ENCODE assay signal across 8 mouse cellular contexts in the genomic region with DNA sequence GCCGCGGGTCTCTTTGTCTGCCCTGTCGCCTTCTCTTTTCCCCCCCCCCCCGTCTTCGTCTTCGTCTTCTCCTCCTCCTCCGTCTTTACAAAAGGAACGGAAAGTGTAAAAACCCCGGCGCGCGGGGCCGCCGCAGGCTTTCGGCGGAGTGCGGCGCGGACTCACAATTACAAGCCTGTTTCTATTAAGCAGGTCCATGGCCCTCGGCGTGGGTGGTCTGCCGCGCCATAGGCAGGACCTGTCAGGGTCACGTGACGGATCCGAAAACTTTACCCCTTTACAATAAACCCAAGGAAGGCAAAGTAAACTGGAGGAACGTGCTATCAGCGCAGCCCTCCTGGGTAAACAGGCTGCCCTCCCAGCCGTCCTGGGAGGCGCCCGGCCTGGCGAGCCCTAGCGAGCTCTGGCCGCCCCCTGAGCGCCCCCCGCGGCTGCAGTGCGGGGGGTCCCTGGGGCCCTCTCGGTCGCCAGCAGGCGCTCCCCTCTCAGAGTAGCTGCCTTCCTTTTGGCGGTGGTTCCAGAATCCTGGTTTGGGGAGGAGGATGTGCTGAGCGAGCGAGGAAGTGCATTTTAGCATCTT. TPM values are rescaled to one million over a fixed set of nuclear protein-coding genes. Genes with fewer than 3 reads are reported as not detected.
DNase-seq lines count a peak whose midpoint lies in the region; ATAC-seq and TF ChIP-seq lines count a peak whose summit lies in the region.

A gene (minus strand): TSS at position 343 of the 580 bp plus-strand sequence.

- H3K27ac ChIP-seq in embryonic facial prominence, embryonic 15.5 days (replicated peaks): peak within 1 kb of the TSS; percentile 89
- H3K27ac ChIP-seq in heart, embryonic 14.5 days (replicated peaks in 1 of 2; ENCODE audit: control insufficient read depth in 1 of 2, insufficient read depth in 1 of 2, low read depth in 2 of 2, low read length in 2 of 2): no peak within 1 kb of the TSS
- no peak within 1 kb of the TSS for H3K27ac ChIP-seq in liver, postnatal 0 days (ENCODE audit: low read depth)
- H3K27ac ChIP-seq in neural tube, embryonic 15.5 days (replicated peaks): peak within 1 kb of the TSS; percentile 88

- peaks cover 7% of the 10 kb centered on the region; the same call in 1 of the 2 replicates for H3K9me3 ChIP-seq in G1E (replicated peaks)
- no peaks in the 10 kb centered on the region for H3K9me3 ChIP-seq in embryonic facial prominence, embryonic 15.5 days (replicated peaks)
- no peaks in the 10 kb centered on the region for H3K9me3 ChIP-seq in heart, embryonic 14.5 days (ENCODE audit: control insufficient read depth, low read length)
- no peaks in the 10 kb centered on the region for H3K9me3 ChIP-seq in liver, postnatal 0 days (ENCODE audit: low read length)
- no peaks in the 10 kb centered on the region for H3K9me3 ChIP-seq in neural tube, embryonic 15.5 days (replicated peaks)

- no peak for ATAC-seq in G1E (ENCODE audit: extremely low read depth, insufficient number of reproducible peaks, low FRiP score, poor library complexity, severe bottlenecking)
- ATAC-seq in embryonic facial prominence, embryonic 15.5 days (ENCODE audit: insufficient number of reproducible peaks, low FRiP score, low TSS enrichment, low read depth): peak; percentile 27; the same call in 1 of the 2 replicates
- peak; percentile 34; the same call in 1 of the 2 replicates for ATAC-seq in heart, embryonic 14.5 days (ENCODE audit: insufficient number of reproducible peaks, insufficient read depth, low FRiP score, low read depth)
- no peak for ATAC-seq in liver, postnatal 0 days
- ATAC-seq in neural tube, embryonic 15.5 days (ENCODE audit: low FRiP score): peak; percentile 62
- no peak for ATAC-seq in erythroid progenitor cell, adult 5-6 weeks (replicated peaks; ENCODE audit: low FRiP score, poor library complexity, severe bottlenecking)

- peak within 1 kb of the TSS; percentile 97 for H3K4me2 ChIP-seq in embryonic facial prominence, embryonic 15.5 days (replicated peaks)
- H3K4me2 ChIP-seq in heart, embryonic 14.5 days (ENCODE audit: low read length): peak within 1 kb of the TSS; percentile 100
- H3K4me2 ChIP-seq in liver, postnatal 0 days (ENCODE audit: low read depth, low read length): peak within 1 kb of the TSS; percentile 90
- H3K4me2 ChIP-seq in neural tube, embryonic 15.5 days: peak within 1 kb of the TSS; percentile 85

- no peak for TF ChIP-seq CTCF in G1E (IDR thresholded peaks at IDR 0.05; ENCODE audit: low read depth, low read length)
- no peak for TF ChIP-seq CTCF in liver, postnatal 0 days (IDR thresholded peaks at IDR 0.05; ENCODE audit: low read depth)

- peak within 1 kb of the TSS; percentile 78 for H3K9ac ChIP-seq in embryonic facial prominence, embryonic 15.5 days
- H3K9ac ChIP-seq in heart, embryonic 14.5 days (ENCODE audit: low read length): peak within 1 kb of the TSS; percentile 74
- peak within 1 kb of the TSS; percentile 23; the same call in 1 of the 2 replicates for H3K9ac ChIP-seq in liver, postnatal 0 days (replicated peaks)
- peak within 1 kb of the TSS; percentile 89 for H3K9ac ChIP-seq in neural tube, embryonic 15.5 days (replicated peaks)

- H3K4me1 ChIP-seq in G1E (ENCODE audit: insufficient read depth, low read depth, low read length): peaks cover 11% of the 10 kb centered on the region
- H3K4me1 ChIP-seq in embryonic facial prominence, embryonic 15.5 days: peaks cover 36% of the 10 kb centered on the region
- H3K4me1 ChIP-seq in heart, embryonic 14.5 days (ENCODE audit: control insufficient read depth in 2 of 2, insufficient read depth in 2 of 2, low read length in 2 of 2): peaks cover 4 to 7% of the 10 kb centered on the region in 2 experiments
- H3K4me1 ChIP-seq in liver, postnatal 0 days (ENCODE audit: insufficient read depth): peaks cover 18% of the 10 kb centered on the region
- H3K4me1 ChIP-seq in neural tube, embryonic 15.5 days: peaks cover 46% of the 10 kb centered on the region

- WGBS in embryonic facial prominence, embryonic 15.5 days: under 1% methylated on average over 44 of the region's 44 CpGs
- WGBS in heart, embryonic 14.5 days: 1% methylated on average over 40 of the region's 44 CpGs
- 2% methylated on average over 44 of the region's 44 CpGs for WGBS in liver, postnatal 0 days (ENCODE audit: insufficient replicate concordance)
- WGBS in neural tube, embryonic 15.5 days: under 1% methylated on average over 41 of the region's 44 CpGs

- peaks cover 68% of the 10 kb centered on the region for H3K27me3 ChIP-seq in G1E (ENCODE audit: insufficient read depth, low read length)
- peaks cover 5% of the 10 kb centered on the region; the same call in 1 of the 2 replicates for H3K27me3 ChIP-seq in embryonic facial prominence, embryonic 15.5 days
- H3K27me3 ChIP-seq in heart, embryonic 14.5 days (ENCODE audit: control insufficient read depth, insufficient read depth, low read length): peaks cover 43% of the 10 kb centered on the region
- H3K27me3 ChIP-seq in liver, postnatal 0 days (ENCODE audit: insufficient read depth, low read length): peaks cover 55% of the 10 kb centered on the region
- H3K27me3 ChIP-seq in neural tube, embryonic 15.5 days (replicated peaks): peaks cover 13% of the 10 kb centered on the region; the same call in 1 of the 2 replicates

- no peaks in the 10 kb centered on the region for H3K36me3 ChIP-seq in G1E (replicated peaks)
- no peaks in the 10 kb centered on the region for H3K36me3 ChIP-seq in embryonic facial prominence, embryonic 15.5 days
- no peaks in the 10 kb centered on the region for H3K36me3 ChIP-seq in heart, embryonic 14.5 days (ENCODE audit: control insufficient read depth, insufficient read depth, low read length)
- no peaks in the 10 kb centered on the region for H3K36me3 ChIP-seq in liver, postnatal 0 days (replicated peaks; ENCODE audit: insufficient read depth, low read length)
- H3K36me3 ChIP-seq in neural tube, embryonic 15.5 days: no peaks in the 10 kb centered on the region

- TF ChIP-seq EP300 in liver, postnatal 0 days (IDR thresholded peaks at IDR 0.05; ENCODE audit: low read depth): no peak

- DNase-seq in G1E (ENCODE audit: low spot score): no peak
- DNase-seq in adrenal gland, postnatal 4 days (ENCODE audit: low spot score in 2 of 2): no peak
- peak; percentile 43 for DNase-seq in kidney, postnatal 14 days
- DNase-seq in liver, postnatal 0 days: no peak

- H3K4me3 ChIP-seq in G1E (ENCODE audit: low read depth, low read length): no peak within 1 kb of the TSS
- peak within 1 kb of the TSS; percentile 65 for H3K4me3 ChIP-seq in embryonic facial prominence, embryonic 15.5 days (replicated peaks)
- peak within 1 kb of the TSS; percentile 65 to 71 for H3K4me3 ChIP-seq in heart, embryonic 14.5 days (ENCODE audit: control insufficient read depth in 1 of 2, insufficient read depth in 1 of 2, low read depth in 1 of 2, low read length in 2 of 2)
- peak within 1 kb of the TSS; percentile 52 for H3K4me3 ChIP-seq in liver, postnatal 0 days (ENCODE audit: low read depth, low read length)
- peak within 1 kb of the TSS; percentile 68 for H3K4me3 ChIP-seq in neural tube, embryonic 15.5 days (replicated peaks)

RNA-seq across cellular contexts. Expression of the gene that starts here (rescaled TPM):
- total RNA-seq in G1E (2014; fragmentation: Nextera tagmentation) (40.8 and 47.9 TPM in 2 replicates), G1E (2017) (9.6 and 11.9 TPM in 2 replicates)
- polyA plus RNA-seq in G1E (2012): 39.0 and 56.7 TPM in 2 replicates
- 10 to 100 TPM; 80.5 to 82.9 TPM for total RNA-seq in adrenal gland, postnatal 4 days (2021)
- polyA plus RNA-seq in embryonic facial prominence, embryonic 15.5 days (2015; fragmentation: Nextera tagmentation; extraction: Ambion mirVana): 21.9 and 25.9 TPM in 2 replicates
- polyA plus RNA-seq in heart, embryonic 14.5 days (2014; fragmentation: Nextera tagmentation; extraction: Ambion mirVana): 8.4 and 9.0 TPM in 2 replicates
- polyA plus RNA-seq in liver, postnatal 0 days (2015; fragmentation: Nextera tagmentation; extraction: Ambion mirVana): 1.8 and 2.5 TPM in 2 replicates
- polyA plus RNA-seq in neural tube, embryonic 15.5 days (2015; fragmentation: Nextera tagmentation; extraction: Ambion mirVana): 16.9 and 17.5 TPM in 2 replicates
- total RNA-seq in erythroid progenitor cell, adult 5-6 weeks (2015; ENCODE audit: low replicate concordance): 4.0 and 6.3 TPM in 2 replicates
- total RNA-seq in erythroid progenitor cell, adult 5-6 weeks (2017; ENCODE audit: low replicate concordance): 1.6 and 2.6 TPM in 2 replicates

Comparison
In these comparisons a context has a peak if more than half of its experiments do, and no peak if none do; other contexts are left out.
1. ATAC-seq: peak in embryonic facial prominence, embryonic 15.5 days (single experiment), heart, embryonic 14.5 days (single experiment) and neural tube, embryonic 15.5 days (single experiment); none in G1E (single experiment), liver, postnatal 0 days (single experiment) and erythroid progenitor cell, adult 5-6 weeks (single experiment).
2. H3K27ac ChIP-seq: peak in embryonic facial prominence, embryonic 15.5 days (single experiment) and neural tube, embryonic 15.5 days (single experiment); none in heart, embryonic 14.5 days (0 of 2) and liver, postnatal 0 days (single experiment).
3. H3K9ac ChIP-seq: peak in every context shown above with its lines; median percentile 89 in neural tube, embryonic 15.5 days; 78 in embryonic facial prominence, embryonic 15.5 days; 74 in heart, embryonic 14.5 days; 23 in liver, postnatal 0 days.
4. Peak in every context shown above with its lines, with median percentiles within 50 percentile points of each other: H3K4me2 ChIP-seq.